Mouse (Mus musculus) forebrain, embryonic 12.5 days (tissue): Measurements from ENCODE around the gene Plekha7. TPM values are rescaled to one million over a fixed set of nuclear protein-coding genes. Genes with fewer than 3 reads are reported as not detected.

Experiments
- ATAC-seq: fragments of 200-750 bp; cut with Nextera tagmentation; 2 replicates; pipeline ENCODE4 v1.8.0; 2017; ENCODE audit warnings: moderate TSS enrichment; ENCODE audit not compliant: low FRiP score
- H3K27ac ChIP-seq: fragments of 300-500 bp; sonication (generic); 2 replicates; pipeline ENCODE4 v1.5.1; 2016; ENCODE audit warnings: mild to moderate bottlenecking
- H3K27me3 ChIP-seq: fragments of 300-500 bp; sonication (generic); 2 replicates; pipeline ENCODE4 v1.6.1; 2016; ENCODE audit warnings: mild to moderate bottlenecking
- H3K36me3 ChIP-seq: fragments of 300-500 bp; sonication (generic); replicated peaks from 2 replicates; pipeline ENCODE4 v1.6.1; 2016; ENCODE audit warnings: mild to moderate bottlenecking
- H3K4me1 ChIP-seq: fragments of 300-500 bp; sonication (generic); 2 replicates; pipeline ENCODE4 v1.6.1; 2016
- H3K4me2 ChIP-seq: fragments of 300-500 bp; sonication (generic); 2 replicates; pipeline ENCODE4 v1.6.1; 2016; ENCODE audit warnings: mild to moderate bottlenecking, moderate library complexity
- H3K4me3 ChIP-seq: fragments of 300-500 bp; sonication (generic); replicated peaks from 2 replicates; pipeline ENCODE4 v1.5.1; 2016; ENCODE audit warnings: mild to moderate bottlenecking
- H3K9ac ChIP-seq: fragments of 300-500 bp; sonication (generic); 2 replicates; pipeline ENCODE4 v1.6.1; 2016; ENCODE audit warnings: mild to moderate bottlenecking
- H3K9me3 ChIP-seq: fragments of 300-500 bp; sonication (generic); 2 replicates; pipeline ENCODE4 v1.6.1; 2016
- WGBS: fragments of 180-500 bp; shearing (Covaris S2); methylation state at CpG from one replicate; pipeline ENCODE4 v1.1.7; 2016; 5-methylcytosine and 5-hydroxymethylcytosine counted together
- polyA plus RNA-seq: library from polyadenylated mRNA; unstranded; fragments of >200 nt; fragmentation: Nextera tagmentation; extraction: Ambion mirVana; gene quantifications from 2 replicates; pipeline ENCODE4 v1.2.1, GENCODE M21; 2016

The Plekha7 gene
- polyA plus RNA-seq, 1 experiment from 2014 or later, result 20.8 TPM

DNA sequence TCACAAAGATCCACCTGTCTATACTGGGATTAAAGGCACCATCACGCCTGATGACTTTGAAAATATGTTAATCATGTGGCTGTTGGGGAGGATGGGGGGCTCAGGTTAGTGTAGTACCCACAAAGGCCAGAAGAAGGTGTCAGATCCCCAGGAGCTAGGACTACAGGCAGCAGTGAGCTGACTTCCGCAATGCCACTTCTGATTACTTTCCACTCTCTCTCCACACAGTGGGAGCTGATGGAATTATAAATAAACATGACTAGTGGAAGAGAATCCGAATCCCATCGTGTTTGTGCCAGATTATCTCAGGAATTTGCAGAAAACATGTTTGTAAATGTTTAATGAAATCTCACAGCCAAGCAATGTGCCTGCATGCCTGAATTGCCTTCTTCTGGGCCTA is 46.1 kb downstream of the Plekha7 start:
- H3K9ac ChIP-seq, result no peak overlapping the region
- H3K4me1 ChIP-seq, result peaks cover 42% of the 10 kb centered on the region
- H3K4me2 ChIP-seq, result no peak overlapping the region
- peak overlapping the region; percentile 48 for H3K27ac ChIP-seq
- no peak overlapping the region for H3K4me3 ChIP-seq
- H3K9me3 ChIP-seq, result no peaks in the 10 kb centered on the region
- peak; percentile 31; the same call in 1 of the 2 replicates for ATAC-seq
- 30% methylated on average over 4 of the region's 4 CpGs for WGBS
- no peaks in the 10 kb centered on the region for H3K36me3 ChIP-seq
- no peaks in the 10 kb centered on the region for H3K27me3 ChIP-seq

DNA sequence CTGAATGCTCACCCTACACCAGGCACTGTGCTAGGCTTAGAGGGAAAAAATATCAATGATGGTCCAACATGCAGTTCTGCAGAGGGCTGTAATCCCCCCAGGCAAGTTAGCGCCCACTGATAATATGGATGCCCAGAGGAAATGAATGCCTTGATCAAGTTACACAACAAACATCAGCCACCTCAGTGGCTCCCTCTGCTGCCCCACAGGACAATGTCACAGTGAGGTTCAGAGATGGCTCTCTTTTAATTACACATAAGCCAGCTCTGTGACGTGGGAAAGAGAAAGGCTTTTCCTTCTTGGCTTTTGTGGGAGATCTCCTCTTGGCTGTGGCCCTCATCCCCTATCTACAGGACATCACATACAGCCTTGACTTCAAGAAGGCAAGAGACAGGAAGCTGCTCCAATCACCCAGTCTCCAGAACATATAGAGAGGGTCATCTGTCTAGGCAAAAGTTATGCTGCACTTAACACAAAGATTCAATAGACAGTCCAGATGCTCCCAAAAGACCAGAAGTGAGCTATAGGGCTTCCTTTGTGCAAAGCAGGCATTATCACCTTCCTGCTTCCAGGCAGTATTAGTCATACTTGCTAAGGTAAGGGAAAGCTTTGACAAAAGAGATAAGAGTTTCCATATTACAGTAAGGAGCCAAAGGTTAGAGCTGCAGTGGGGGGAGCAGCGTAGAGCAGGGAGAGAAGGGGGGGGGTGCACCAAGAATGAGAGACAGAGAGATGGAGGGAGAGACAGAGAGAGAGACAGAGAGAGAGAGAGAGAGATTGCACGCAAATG is 47.2 kb downstream of the Plekha7 start:
- Histone ChIP-seq H3K27me3 (no peaks in the 10 kb centered on the region), H3K4me2 (no peak overlapping the region), H3K9ac (no peak overlapping the region), H3K4me1 (peaks cover 41% of the 10 kb centered on the region), H3K36me3 (no peaks in the 10 kb centered on the region), H3K27ac (no peak overlapping the region), H3K9me3 (no peaks in the 10 kb centered on the region), H3K4me3 (no peak overlapping the region)
- ATAC-seq, result no peak
- 76% methylated on average over 4 of the region's 4 CpGs for WGBS

DNA sequence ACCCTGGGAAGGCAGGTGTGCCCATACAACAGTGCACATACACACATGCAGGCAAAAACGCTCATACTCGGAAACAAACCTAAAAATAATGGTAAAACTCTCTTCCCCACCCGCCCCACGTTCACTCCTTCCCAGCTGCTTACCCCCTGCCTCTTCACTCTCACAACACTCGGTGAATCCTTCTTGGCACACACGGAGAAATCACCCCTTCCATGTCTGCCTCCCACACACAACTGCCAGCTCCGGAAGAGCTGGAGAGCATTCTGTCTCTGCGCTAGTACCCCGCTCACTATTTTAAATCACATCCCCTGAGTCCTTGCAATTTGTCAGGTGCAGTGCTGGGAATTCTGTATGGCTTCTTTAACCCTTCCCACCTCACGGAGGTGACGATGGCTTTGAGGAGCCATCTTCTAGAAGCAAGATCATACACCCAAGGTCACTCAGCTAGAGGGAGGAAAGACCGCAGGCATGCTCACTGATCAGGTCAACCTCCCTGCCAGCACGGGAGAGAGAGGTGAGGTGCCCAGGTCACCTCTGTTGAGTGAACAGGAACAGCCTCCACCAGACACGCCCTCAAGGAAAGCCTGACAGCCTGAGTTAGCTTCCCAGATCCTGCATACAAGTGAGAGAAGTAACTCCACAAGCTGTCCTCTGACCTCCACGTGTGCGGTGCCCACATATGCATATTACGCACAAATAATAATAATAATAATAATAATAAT is 49.6 kb downstream of the Plekha7 start:
- no peak overlapping the region for H3K27ac ChIP-seq
- no peak overlapping the region for H3K9ac ChIP-seq
- WGBS, result 90% methylated on average over 17 of the region's 17 CpGs
- H3K27me3 ChIP-seq, result no peaks in the 10 kb centered on the region
- no peaks in the 10 kb centered on the region for H3K36me3 ChIP-seq
- no peak for ATAC-seq
- H3K9me3 ChIP-seq, result no peaks in the 10 kb centered on the region
- H3K4me1 ChIP-seq, result peaks cover 20% of the 10 kb centered on the region
- no peak overlapping the region for H3K4me3 ChIP-seq
- H3K4me2 ChIP-seq, result no peak overlapping the region

DNA sequence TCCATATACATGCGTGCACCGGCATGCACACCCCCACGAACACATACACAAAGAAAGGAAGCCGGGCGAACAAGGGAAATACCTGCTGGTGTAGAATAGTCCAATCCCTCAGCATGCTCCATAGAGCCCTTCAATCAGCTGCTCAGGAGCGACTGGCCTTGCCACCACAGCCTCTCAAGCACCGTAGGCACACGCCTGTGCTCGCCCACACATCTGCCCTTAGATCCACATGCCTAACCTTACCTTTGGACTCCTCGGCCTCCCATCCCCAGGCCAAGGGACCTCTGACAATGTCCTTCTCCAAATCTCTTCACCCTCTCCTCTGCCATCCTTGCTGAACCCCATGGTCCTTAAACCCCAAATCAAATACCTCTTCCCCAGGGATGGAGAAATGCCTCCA is 50.2 kb downstream of the Plekha7 start:
- H3K4me2 ChIP-seq, result no peak overlapping the region
- H3K27me3 ChIP-seq, result no peaks in the 10 kb centered on the region
- H3K27ac ChIP-seq, result no peak overlapping the region
- H3K36me3 ChIP-seq, result no peaks in the 10 kb centered on the region
- H3K9me3 ChIP-seq, result no peaks in the 10 kb centered on the region
- no peak overlapping the region for H3K9ac ChIP-seq
- H3K4me3 ChIP-seq, result no peak overlapping the region
- no peak for ATAC-seq
- peaks cover 13% of the 10 kb centered on the region for H3K4me1 ChIP-seq
- 97% methylated on average over 10 of the region's 10 CpGs for WGBS

DNA sequence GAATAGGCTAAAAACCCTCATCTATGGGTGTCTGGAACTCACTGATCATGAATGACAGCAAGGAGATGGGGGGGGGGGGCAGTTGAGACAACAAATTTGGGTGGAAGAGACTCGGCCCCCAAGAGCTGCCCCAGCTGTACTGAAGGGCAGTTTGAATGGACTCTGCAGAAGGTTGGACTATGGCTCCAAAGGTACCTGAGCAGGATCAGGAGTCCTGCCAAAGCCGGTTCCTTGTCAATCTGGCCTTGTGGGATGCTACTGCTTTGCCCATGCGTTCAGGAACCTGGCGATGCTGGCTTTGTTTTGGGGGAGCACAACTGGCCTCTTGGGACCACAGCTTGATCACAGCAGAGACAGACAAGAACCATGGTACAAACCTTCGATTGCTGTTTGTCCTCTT is 52.5 kb downstream of the Plekha7 start:
- ATAC-seq, result no peak
- 94% methylated on average over 5 of the region's 5 CpGs for WGBS
- no peak overlapping the region for H3K4me3 ChIP-seq

DNA sequence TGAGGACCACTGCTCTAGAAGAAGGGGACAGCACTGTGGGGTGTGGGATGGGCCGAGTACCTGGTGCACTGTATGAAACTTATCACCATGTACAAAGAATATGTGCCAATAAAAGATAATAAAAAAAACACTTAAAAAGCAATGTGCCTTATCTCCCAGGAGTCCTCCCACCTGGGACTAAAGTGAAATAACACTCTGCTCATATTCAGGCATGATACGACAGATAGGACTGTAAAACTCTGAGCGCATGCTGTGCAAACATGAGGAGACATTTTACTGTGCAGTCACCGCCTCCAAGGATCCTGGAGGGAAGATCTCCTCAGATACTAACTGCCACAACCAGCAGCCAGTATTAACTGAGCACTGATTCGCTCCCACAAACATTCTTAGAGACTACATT is 53.5 kb downstream of the Plekha7 start:
- no peak overlapping the region for H3K9ac ChIP-seq
- H3K36me3 ChIP-seq, result no peaks in the 10 kb centered on the region
- H3K27ac ChIP-seq, result no peak overlapping the region
- H3K4me2 ChIP-seq, result no peak overlapping the region
- no peak for ATAC-seq
- no peak overlapping the region for H3K4me3 ChIP-seq
- no peaks in the 10 kb centered on the region for H3K9me3 ChIP-seq
- H3K27me3 ChIP-seq, result no peaks in the 10 kb centered on the region
- 91% methylated on average over 5 of the region's 5 CpGs for WGBS
- H3K4me1 ChIP-seq, result no peaks in the 10 kb centered on the region

More for the DNA sequence above, 52.5 kb downstream of the Plekha7 start:
- Histone ChIP-seq H3K4me2 (no peak overlapping the region), H3K27me3 (no peaks in the 10 kb centered on the region), H3K9ac (no peak overlapping the region), H3K4me1 (no peaks in the 10 kb centered on the region), H3K9me3 (no peaks in the 10 kb centered on the region), H3K27ac (no peak overlapping the region), H3K36me3 (no peaks in the 10 kb centered on the region)

DNA sequence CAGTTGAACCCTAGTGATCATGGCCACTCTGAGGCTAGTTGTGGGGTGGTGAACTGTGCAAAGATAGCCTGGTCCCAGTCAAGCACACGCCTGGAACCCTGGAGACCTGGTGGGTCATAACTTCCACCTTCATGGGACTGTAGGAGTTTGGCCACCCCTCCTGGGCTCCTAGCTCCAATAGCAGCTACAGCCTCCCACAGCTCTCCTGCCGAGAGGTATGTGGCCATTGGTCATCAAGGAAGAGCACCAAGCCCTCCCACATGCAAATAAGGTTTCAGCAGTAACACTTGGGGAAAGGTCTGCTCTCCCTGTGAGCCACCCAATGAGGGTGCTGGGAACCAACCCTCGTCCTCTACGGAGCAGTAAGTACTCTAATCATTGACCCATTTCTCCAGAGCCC is 55.7 kb downstream of the Plekha7 start:
- no peak overlapping the region for H3K9ac ChIP-seq
- H3K27me3 ChIP-seq, result no peaks in the 10 kb centered on the region
- H3K36me3 ChIP-seq, result no peaks in the 10 kb centered on the region
- ATAC-seq, result no peak
- 87% methylated on average over 4 of the region's 4 CpGs for WGBS
- no peak overlapping the region for H3K4me3 ChIP-seq
- H3K4me1 ChIP-seq, result 0 out of 2 replicates have a peak, but pooled peaks cover 2% of the 10 kb centered on the region
- no peaks in the 10 kb centered on the region for H3K9me3 ChIP-seq
- H3K4me2 ChIP-seq, result no peak overlapping the region
- H3K27ac ChIP-seq, result no peak overlapping the region

DNA sequence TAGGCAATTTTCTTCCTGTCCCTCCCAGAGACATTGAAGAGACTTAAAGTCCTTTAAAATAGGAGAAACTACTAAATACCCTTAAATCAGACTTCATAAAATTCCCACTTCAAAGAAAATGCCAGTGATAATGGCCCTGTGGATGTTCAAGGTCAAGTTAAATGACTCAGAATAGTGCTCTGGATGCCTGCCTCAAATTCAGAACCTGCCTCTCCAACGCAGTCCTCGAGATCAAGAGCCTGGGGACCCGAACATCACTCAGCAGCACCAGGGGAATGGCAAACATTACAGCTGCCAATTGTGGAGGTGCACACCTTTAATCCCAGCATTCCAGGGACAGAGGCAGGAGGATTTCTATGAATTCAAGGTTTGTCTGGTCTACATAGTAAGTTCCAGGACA is 56.7 kb downstream of the Plekha7 start:
- ATAC-seq, result no peak
- no peak overlapping the region for H3K4me3 ChIP-seq
- H3K9ac ChIP-seq, result no peak overlapping the region
- peaks cover 11% of the 10 kb centered on the region for H3K4me1 ChIP-seq
- WGBS, result 91% methylated on average over 3 of the region's 3 CpGs
- no peaks in the 10 kb centered on the region for H3K27me3 ChIP-seq
- no peaks in the 10 kb centered on the region for H3K9me3 ChIP-seq
- no peak overlapping the region for H3K27ac ChIP-seq
- H3K36me3 ChIP-seq, result no peaks in the 10 kb centered on the region
- H3K4me2 ChIP-seq, result no peak overlapping the region

DNA sequence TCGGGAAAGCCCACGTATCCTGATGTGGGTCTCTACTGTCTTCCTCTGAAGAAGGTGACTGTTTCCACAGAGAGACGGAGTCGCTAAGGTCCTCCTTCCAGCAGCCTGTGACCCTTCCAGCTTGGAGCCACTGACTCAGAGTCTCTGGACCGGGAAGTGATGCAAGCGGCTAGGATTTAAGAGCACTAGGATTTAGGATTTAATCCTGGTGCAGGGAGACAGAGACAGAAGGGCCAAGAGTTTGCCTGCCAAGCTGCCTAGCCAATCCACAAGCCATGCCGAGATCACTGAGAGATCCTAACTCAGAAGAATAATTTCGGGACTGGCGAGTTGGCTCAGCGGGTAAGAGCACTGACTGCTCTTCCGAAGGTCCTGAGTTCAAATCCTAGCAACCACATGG is 59.6 kb downstream of the Plekha7 start:
- no peak overlapping the region for H3K4me3 ChIP-seq
- H3K9me3 ChIP-seq, result no peaks in the 10 kb centered on the region
- no peak overlapping the region for H3K9ac ChIP-seq
- H3K4me1 ChIP-seq, result peaks cover 30% of the 10 kb centered on the region
- H3K4me2 ChIP-seq, result no peak overlapping the region
- 95% methylated on average over 11 of the region's 11 CpGs for WGBS
- no peak for ATAC-seq
- no peaks in the 10 kb centered on the region for H3K36me3 ChIP-seq
- H3K27ac ChIP-seq, result no peak overlapping the region
- no peaks in the 10 kb centered on the region for H3K27me3 ChIP-seq

DNA sequence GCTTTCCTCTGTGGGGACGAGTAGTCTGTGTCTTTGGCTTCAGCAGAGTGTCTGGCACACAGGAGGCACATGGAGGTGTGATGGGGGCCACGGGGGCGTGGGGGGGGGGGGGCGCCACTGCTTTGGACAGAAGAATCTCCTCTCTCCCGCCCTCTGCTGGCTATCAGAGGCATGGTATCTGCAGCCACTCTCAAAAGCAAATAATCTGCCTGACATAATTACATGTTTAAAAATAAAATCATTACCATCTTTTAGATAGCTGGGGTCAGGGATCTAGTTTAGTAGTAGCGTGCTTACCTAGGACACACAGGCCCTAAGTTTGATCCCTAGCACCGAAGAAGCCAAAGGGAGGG is 60.8 kb downstream of the Plekha7 start:
- no peak overlapping the region for H3K4me3 ChIP-seq
- H3K36me3 ChIP-seq, result no peaks in the 10 kb centered on the region
- H3K4me1 ChIP-seq, result peaks cover 30% of the 10 kb centered on the region
- 8% methylated on average over 7 of the region's 7 CpGs for WGBS
- H3K9me3 ChIP-seq, result no peaks in the 10 kb centered on the region
- H3K27ac ChIP-seq, result no peak overlapping the region
- no peaks in the 10 kb centered on the region for H3K27me3 ChIP-seq
- H3K4me2 ChIP-seq, result no peak overlapping the region
- no peak for ATAC-seq
- no peak overlapping the region for H3K9ac ChIP-seq

DNA sequence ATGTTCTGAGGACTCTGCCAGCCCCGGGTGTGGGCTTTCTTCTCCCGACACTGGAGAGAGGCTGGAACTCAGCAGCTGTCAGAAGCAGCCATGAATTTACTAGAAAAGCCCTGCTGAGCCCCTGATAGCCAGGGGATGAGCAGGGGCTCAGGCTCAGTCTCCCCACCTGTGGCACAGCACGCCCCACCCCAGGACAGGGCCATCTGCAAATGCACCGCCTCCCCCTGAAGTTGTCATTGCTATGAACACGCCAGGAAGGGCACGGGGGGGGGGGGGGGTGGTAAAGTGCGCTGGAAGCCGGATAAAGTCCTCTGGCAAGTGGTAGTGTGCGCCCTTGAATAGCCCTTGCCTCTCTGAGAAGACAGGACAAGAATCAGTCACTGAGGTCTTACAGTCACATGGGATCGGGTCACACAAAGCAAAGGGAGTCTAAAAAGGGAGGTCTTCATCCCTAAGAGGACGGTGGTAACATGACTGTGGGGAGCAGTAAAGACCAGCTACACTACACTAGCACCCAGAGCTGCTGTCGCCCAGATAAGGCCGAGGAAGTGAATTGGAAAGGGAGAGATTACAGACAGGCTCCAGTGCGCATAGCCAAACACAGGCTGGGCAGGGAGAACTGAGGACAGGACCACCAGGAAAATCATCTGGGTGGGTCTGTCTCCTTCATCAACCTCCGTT is 61.3 kb downstream of the Plekha7 start:
- no peaks in the 10 kb centered on the region for H3K27me3 ChIP-seq
- peak; percentile 30; the same call in 1 of the 2 replicates for ATAC-seq
- peaks cover 30% of the 10 kb centered on the region for H3K4me1 ChIP-seq
- no peak overlapping the region for H3K4me3 ChIP-seq
- H3K4me2 ChIP-seq, result peak overlapping the region; percentile 34
- H3K27ac ChIP-seq, result no peak overlapping the region
- H3K9me3 ChIP-seq, result no peaks in the 10 kb centered on the region
- no peak overlapping the region for H3K9ac ChIP-seq
- 43% methylated on average over 15 of the region's 15 CpGs for WGBS
- H3K36me3 ChIP-seq, result no peaks in the 10 kb centered on the region

DNA sequence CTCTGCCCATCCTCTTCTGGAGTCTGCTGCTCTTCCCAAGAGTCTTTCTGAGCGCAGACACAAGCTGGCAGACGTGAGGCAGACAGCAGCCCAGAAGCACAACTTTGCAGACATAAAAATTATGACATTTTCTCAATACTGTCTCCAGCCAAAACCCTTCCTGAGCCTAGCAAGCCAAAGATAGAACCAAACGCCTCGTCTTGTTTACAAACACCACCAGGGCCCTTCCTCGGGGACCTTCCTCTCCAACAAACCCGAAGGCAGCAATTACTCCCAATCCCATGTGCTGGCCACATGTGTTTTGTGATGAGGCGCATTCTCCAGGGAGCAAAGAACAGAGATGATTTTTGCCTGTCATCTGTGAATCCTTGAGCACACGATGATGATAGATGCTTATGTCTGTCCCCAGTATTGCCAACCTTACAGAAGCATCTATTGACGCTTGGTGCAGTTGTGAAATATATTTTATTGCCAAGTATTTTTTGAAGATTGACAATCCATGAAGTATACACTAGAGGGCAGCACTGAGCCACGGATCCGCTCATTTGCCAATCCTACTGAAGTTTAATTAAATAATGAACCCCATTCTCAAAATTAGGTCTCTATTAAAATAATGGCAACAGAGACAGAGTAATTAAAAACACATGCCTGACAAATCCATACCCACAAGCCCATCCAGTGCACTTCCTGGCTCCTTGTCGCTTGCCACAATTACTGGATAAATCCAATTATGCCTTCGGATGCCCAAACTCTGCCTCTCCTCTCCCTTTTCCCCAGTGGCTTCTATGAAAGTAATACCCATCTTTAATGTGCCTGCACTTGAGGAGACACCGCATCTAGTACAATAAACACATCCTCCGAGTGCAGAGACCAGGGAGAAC is 62.1 kb downstream of the Plekha7 start:
- Histone ChIP-seq H3K4me3 (no peak overlapping the region), H3K9ac (no peak overlapping the region), H3K36me3 (no peaks in the 10 kb centered on the region), H3K4me2 (peak overlapping the region; percentile 34), H3K9me3 (no peaks in the 10 kb centered on the region), H3K27me3 (no peaks in the 10 kb centered on the region), H3K27ac (no peak overlapping the region), H3K4me1 (peaks cover 38% of the 10 kb centered on the region)
- WGBS, result 43% methylated on average over 15 of the region's 15 CpGs
- no peak for ATAC-seq
